Mouse (Mus musculus) C2C12 (cell line): Measurements from ENCODE around the gene Tnfrsf1b. TPM values are rescaled to one million over a fixed set of nuclear protein-coding genes. Genes with fewer than 3 reads are reported as not detected.

Source experiments
- H3K27me3 ChIP-seq: one replicate; pipeline ENCODE4 v1.6.1; 2011; ENCODE audit not compliant: control insufficient read depth, insufficient read depth, insufficient read length
- H3K36me3 ChIP-seq: one replicate; pipeline ENCODE4 v1.6.1; 2011; ENCODE audit not compliant: control insufficient read depth, insufficient read depth
- H3K4me3 ChIP-seq: one replicate; pipeline ENCODE4 v1.5.1; 2011; ENCODE audit warnings: mild to moderate bottlenecking, control low read depth; ENCODE audit not compliant: poor library complexity, insufficient read depth, severe bottlenecking
- H3K79me2 ChIP-seq: one replicate; pipeline ENCODE4 v1.6.1; 2011; ENCODE audit not compliant: control insufficient read depth, insufficient read depth
- H3K79me3 ChIP-seq: one replicate; pipeline ENCODE4 v1.6.1; 2011; ENCODE audit warnings: low read depth, control low read depth
- H3ac ChIP-seq: one replicate; pipeline ENCODE3; 2011; ENCODE audit warnings: low read depth; ENCODE audit not compliant: control insufficient read depth, insufficient read length
- CEBPB ChIP-seq: IDR thresholded peaks from one replicate; pipeline ENCODE4 v1.6.1; 2011; ENCODE audit warnings: low read depth, mild to moderate bottlenecking, control low read depth, moderate library complexity
- CTCF ChIP-seq: IDR thresholded peaks from one replicate; pipeline ENCODE4 v1.5.1; 2011; ENCODE audit not compliant: control insufficient read depth, insufficient read depth, insufficient read length
- FOSL1 ChIP-seq: IDR thresholded peaks from one replicate; pipeline ENCODE4 v1.8.0; 2011; ENCODE audit warnings: mild to moderate bottlenecking, low read length; ENCODE audit not compliant: poor library complexity, insufficient read depth, severe bottlenecking
- MAX ChIP-seq: IDR thresholded peaks from one replicate; pipeline ENCODE4 v1.6.1; 2011; ENCODE audit warnings: mild to moderate bottlenecking, control low read depth
- MYOD1 ChIP-seq: IDR thresholded peaks from one replicate; pipeline ENCODE4 v1.6.1; 2011; ENCODE audit warnings: low read depth; ENCODE audit not compliant: control insufficient read depth, insufficient read length
- MYOG ChIP-seq: IDR thresholded peaks from one replicate; pipeline ENCODE4 v1.6.1; 2011; ENCODE audit not compliant: control insufficient read depth, insufficient read length; ENCODE audit errors: extremely low read depth
- USF1 ChIP-seq: IDR thresholded peaks from one replicate; pipeline ENCODE4 v1.6.1; 2011; ENCODE audit warnings: low read depth, mild to moderate bottlenecking, control low read depth, moderate library complexity
- polyA plus RNA-seq: library from polyadenylated mRNA; unstranded; fragments of >200 nt; fragmentation: generic; extraction: Trizol; gene quantifications from one replicate; pipeline ENCODE4 v1.2.1, GENCODE M21; 2012; ENCODE audit warnings: missing spikeins

The Tnfrsf1b gene
- polyA plus RNA-seq, 1 experiment = 7.7 TPM

DNA sequence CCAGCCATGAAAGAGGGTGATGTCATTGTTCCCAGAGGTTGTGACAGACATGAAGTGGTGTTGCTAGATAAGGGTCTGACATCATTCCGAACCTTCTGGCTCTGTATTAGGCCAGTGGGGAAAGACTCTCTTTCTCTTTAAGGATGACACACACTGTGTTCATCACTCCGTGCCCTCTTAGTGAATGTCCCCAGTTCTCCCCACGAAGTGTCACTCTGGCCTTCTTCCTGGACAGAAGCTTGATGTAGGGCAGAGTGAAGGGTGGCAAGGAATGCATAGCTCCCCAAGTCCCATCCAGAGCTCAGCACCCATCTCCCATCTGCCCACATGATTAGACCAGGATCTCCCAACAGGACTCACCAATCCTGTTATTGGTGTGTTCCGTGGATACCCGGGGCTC is 27.3 kb upstream of the Tnfrsf1b start:
- H3K36me3 ChIP-seq = no peaks in the 10 kb centered on the region
- TF ChIP-seq MYOG = no peak
- no peak for TF ChIP-seq USF1
- TF ChIP-seq CEBPB = peak; percentile 22
- TF ChIP-seq MYOD1 = peak; percentile 4
- no peak overlapping the region for H3K4me3 ChIP-seq
- no peaks in the 10 kb centered on the region for H3K27me3 ChIP-seq
- H3K79me2 ChIP-seq = no peaks in the 10 kb centered on the region
- no peaks in the 10 kb centered on the region for H3K79me3 ChIP-seq
- H3ac ChIP-seq = no peak overlapping the region

DNA sequence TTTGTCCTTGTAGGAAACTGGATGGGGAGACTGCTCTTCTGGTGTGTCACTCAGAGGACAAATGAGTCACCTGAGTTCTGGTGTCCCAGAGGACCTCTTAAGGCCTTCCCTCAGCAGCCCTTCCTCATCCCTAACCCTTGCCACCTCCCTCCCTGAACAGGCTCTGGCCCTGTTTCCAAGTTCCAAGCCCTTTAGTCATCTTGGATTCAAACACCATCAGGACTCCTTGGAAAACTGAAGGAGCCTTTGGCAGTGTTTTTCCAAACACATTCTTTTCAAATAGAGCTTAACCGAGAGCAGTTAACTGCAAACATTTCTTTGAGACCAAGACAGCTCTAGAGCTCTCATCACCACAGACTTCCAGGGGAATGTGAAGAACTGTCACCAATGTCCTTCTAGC is 26.1 kb upstream of the Tnfrsf1b start:
- Histone ChIP-seq H3K36me3 (no peaks in the 10 kb centered on the region), H3K79me3 (no peaks in the 10 kb centered on the region), H3K27me3 (no peaks in the 10 kb centered on the region), H3K4me3 (no peak overlapping the region), H3ac (peak overlapping the region; percentile 47), H3K79me2 (no peaks in the 10 kb centered on the region)
- peak; percentile 9 for TF ChIP-seq MAX
- peak; percentile 86 for TF ChIP-seq FOSL1
- no peak for TF ChIP-seq CEBPB

DNA sequence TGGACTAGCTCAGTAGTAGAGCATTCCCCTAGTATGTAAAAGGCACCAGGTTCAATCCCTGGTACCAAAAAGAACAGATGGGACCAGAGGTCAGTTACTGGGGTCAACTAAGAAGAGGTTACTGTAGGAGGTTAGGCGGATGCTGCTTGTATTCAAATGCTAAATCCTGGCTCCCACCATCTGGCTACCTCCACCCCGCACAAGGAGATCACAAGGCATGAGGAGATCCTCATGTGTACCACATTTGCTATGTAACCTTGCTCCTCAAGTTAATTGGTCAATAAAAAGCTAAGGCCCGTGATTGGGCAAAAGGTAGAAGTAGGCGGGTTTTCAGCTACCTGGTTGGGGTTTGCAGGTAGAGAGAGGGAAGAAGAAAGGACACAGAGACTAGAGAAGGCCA is 25.0 kb upstream of the Tnfrsf1b start:
- Histone ChIP-seq H3ac (no peak overlapping the region), H3K4me3 (no peak overlapping the region), H3K36me3 (no peaks in the 10 kb centered on the region), H3K79me3 (no peaks in the 10 kb centered on the region), H3K79me2 (no peaks in the 10 kb centered on the region), H3K27me3 (no peaks in the 10 kb centered on the region)
- TF ChIP-seq USF1 = no peak
- no peak for TF ChIP-seq FOSL1
- no peak for TF ChIP-seq CTCF
- no peak for TF ChIP-seq MYOG
- no peak for TF ChIP-seq MYOD1
- TF ChIP-seq CEBPB = no peak
- no peak for TF ChIP-seq MAX

DNA sequence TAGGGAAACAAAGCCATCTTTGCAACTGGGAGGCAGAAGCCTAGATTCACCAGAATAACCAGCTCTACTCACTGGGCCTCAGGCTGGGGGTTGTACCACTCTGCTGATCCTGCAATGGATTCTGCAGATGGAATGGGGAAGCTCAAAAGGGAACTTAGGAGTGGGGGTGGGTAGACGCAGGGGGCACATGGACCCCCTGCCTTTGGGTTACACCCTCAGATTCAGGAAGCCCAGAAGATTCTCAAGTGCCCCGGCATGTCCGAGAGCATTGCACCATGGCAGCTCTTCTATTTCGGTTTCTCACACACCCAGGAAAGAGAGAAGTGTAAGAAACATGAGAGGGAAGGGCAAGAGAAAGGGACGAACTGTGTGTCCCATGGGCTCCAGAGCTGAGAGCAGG is 23.5 kb upstream of the Tnfrsf1b start:
- Histone ChIP-seq H3K27me3 (no peaks in the 10 kb centered on the region), H3K79me2 (no peaks in the 10 kb centered on the region), H3K4me3 (no peak overlapping the region), H3K79me3 (no peaks in the 10 kb centered on the region), H3K36me3 (no peaks in the 10 kb centered on the region), H3ac (no peak overlapping the region)
- no peak for TF ChIP-seq FOSL1
- TF ChIP-seq CEBPB = no peak
- no peak for TF ChIP-seq CTCF
- TF ChIP-seq MAX = no peak
- no peak for TF ChIP-seq USF1
- TF ChIP-seq MYOG = no peak
- no peak for TF ChIP-seq MYOD1

DNA sequence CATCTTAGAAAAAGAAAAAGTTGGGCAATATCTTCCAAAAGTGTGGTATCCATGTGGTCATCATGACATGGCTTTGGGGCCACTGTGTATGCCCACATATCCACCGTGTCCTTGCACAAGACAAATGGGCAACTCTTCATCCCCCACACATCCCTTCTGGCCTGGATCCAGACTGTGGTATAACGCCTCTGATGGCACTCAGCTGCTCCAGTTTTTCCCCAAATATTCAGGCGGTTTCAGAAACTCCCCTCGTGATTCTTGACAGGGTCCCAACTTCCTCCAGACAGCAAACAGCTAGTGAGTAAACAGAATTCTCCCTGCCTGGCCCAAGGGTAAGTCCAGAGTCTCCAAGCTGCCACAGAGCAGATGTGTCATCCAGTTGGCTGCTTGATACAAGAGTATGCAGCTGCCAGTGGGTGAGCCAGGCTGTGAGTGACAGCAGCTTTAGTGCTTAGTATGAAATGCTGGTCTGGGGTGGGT is 21.0 kb upstream of the Tnfrsf1b start:
- no peak for TF ChIP-seq CTCF
- TF ChIP-seq MYOD1 = peak; percentile 65
- no peak for TF ChIP-seq FOSL1
- TF ChIP-seq USF1 = no peak
- TF ChIP-seq CEBPB = peak; percentile 69
- no peak overlapping the region for H3K4me3 ChIP-seq
- no peaks in the 10 kb centered on the region for H3K27me3 ChIP-seq
- H3K79me3 ChIP-seq = no peaks in the 10 kb centered on the region
- no peaks in the 10 kb centered on the region for H3K79me2 ChIP-seq
- H3ac ChIP-seq = no peak overlapping the region
- no peaks in the 10 kb centered on the region for H3K36me3 ChIP-seq

DNA sequence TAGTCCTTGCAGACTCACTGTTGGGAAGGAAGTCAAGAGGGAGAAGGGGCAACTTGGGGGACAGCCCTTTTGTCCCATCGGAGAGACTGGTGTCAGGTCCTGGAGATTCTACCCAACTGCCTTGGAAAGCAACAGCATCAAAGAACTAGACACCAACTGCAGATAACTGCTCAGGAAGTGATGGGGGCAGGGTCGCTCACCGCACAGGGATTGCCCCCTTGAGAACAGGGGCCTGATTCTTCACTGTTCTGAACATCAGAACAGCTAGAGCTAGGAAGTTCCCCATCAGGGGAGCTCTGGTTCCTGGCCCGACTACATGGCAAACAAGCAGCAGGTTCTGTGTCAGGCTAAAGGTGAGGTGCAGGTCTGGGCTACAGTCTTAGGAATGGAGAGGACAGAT is 19.8 kb upstream of the Tnfrsf1b start:
- no peaks in the 10 kb centered on the region for H3K36me3 ChIP-seq

More for the DNA sequence above, 19.8 kb upstream of the Tnfrsf1b start:
- Histone ChIP-seq H3ac (no peak overlapping the region), H3K27me3 (no peaks in the 10 kb centered on the region), H3K79me3 (no peaks in the 10 kb centered on the region), H3K79me2 (no peaks in the 10 kb centered on the region), H3K4me3 (no peak overlapping the region)
- no peak for TF ChIP-seq MYOD1
- TF ChIP-seq MYOG = no peak
- TF ChIP-seq CEBPB = no peak
- no peak for TF ChIP-seq CTCF
- TF ChIP-seq MAX = no peak
- no peak for TF ChIP-seq FOSL1
- TF ChIP-seq USF1 = no peak
